Mouse (Mus musculus) G1E (cell line): ENCODE results near the gene Xylb.

Source experiments
- CTCF ChIP-seq: IDR thresholded peaks from 2 replicates; pipeline ENCODE4 v1.5.1; 2012; ENCODE audit warnings: low read depth, low read length, inconsistent platforms, mixed read lengths
- GATA1 ChIP-seq: IDR thresholded peaks from 2 replicates; pipeline ENCODE4 v1.6.1; 2012; ENCODE audit warnings: borderline replicate concordance, low read length, inconsistent platforms, mixed read lengths
- POLR2AphosphoS5 ChIP-seq: IDR thresholded peaks from 2 replicates; pipeline ENCODE4 v1.6.1; 2012; ENCODE audit warnings: low read depth, low read length, inconsistent platforms; ENCODE audit not compliant: insufficient replicate concordance
- TAL1 ChIP-seq: conservative IDR thresholded peaks from 2 replicates; pipeline ENCODE4 v1.6.1; 2012; ENCODE audit warnings: low read depth, low read length, inconsistent platforms, mixed read lengths

DNA sequence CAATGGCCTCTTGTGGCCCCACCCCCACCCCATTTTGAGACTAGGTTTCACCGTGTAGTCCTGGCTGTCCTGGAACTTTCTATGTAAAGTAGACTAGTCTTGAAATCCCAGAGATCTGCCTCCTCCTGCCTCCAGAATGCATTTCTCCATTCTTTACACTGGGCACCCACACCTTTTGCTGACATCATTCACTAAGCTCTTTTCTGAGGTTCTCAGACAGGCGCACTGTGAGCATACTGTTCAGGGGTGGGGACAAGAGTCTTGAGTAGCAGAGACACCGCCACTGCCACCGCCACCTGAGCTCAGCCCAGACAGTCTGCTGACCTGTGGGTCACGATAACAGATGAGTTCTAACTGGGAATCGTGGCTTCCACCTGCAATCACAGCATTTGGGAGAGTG is 1.2 kb upstream of the Xylb start:
- TF ChIP-seq CTCF: no peak
- no peak for TF ChIP-seq GATA1
- no peak for TF ChIP-seq POLR2AphosphoS5
- TF ChIP-seq TAL1: no peak
